Mouse (Mus musculus) heart, embryonic 13.5 days (tissue): ENCODE results near the gene Rmi1. TPM values are rescaled to one million over a fixed set of nuclear protein-coding genes. Genes with fewer than 3 reads are reported as not detected.
A peak's percentile ranks its signal among the peaks of the same experiment; 100 is the strongest.
"Not testable (repeated sequence)": the region's sequence is repeated elsewhere in the genome, so short reads cannot be mapped to it uniquely, and the experiment has no call there.

ENCODE experiments used
- ATAC-seq: fragments of 200-750 bp; cut with Nextera tagmentation; 2 replicates; pipeline ENCODE4 v1.8.0; 2017; ENCODE audit warnings: moderate TSS enrichment; ENCODE audit not compliant: insufficient number of reproducible peaks, low FRiP score, low TSS enrichment; ENCODE audit errors: extremely low read depth
- H3K27ac ChIP-seq: fragments of 300-500 bp; sonication (generic); replicated peaks from 2 replicates; pipeline ENCODE4 v1.5.1; 2015; ENCODE audit warnings: moderate library complexity, mild to moderate bottlenecking, inconsistent platforms
- H3K27me3 ChIP-seq: fragments of 300-500 bp; sonication (generic); replicated peaks from 2 replicates; pipeline ENCODE4 v1.6.1; 2015; ENCODE audit warnings: mild to moderate bottlenecking, inconsistent platforms
- H3K36me3 ChIP-seq: fragments of 300-500 bp; sonication (generic); 2 replicates; pipeline ENCODE4 v1.6.1; 2015; ENCODE audit warnings: mild to moderate bottlenecking, inconsistent platforms
- H3K4me1 ChIP-seq: fragments of 300-500 bp; sonication (generic); 2 replicates; pipeline ENCODE4 v1.6.1; 2015; ENCODE audit warnings: inconsistent platforms
- H3K4me2 ChIP-seq: fragments of 300-500 bp; sonication (generic); 2 replicates; pipeline ENCODE4 v1.6.1; 2015; ENCODE audit warnings: inconsistent platforms, mild to moderate bottlenecking, moderate library complexity
- H3K4me3 ChIP-seq: fragments of 300-500 bp; sonication (generic); 2 replicates; pipeline ENCODE4 v1.5.1; 2015; ENCODE audit warnings: moderate library complexity, mild to moderate bottlenecking, inconsistent platforms
- H3K9ac ChIP-seq: fragments of 300-500 bp; sonication (generic); 2 replicates; pipeline ENCODE4 v1.6.1; 2015; ENCODE audit warnings: inconsistent platforms, mild to moderate bottlenecking, moderate library complexity
- H3K9me3 ChIP-seq: fragments of 300-500 bp; sonication (generic); 2 replicates; pipeline ENCODE4 v1.6.1; 2016; ENCODE audit warnings: inconsistent platforms
- WGBS: fragments of 180-500 bp; shearing (Covaris S2); methylation state at CpG from one replicate; pipeline ENCODE4 v1.1.7; 2015; ENCODE audit warnings: mixed read lengths; 5-methylcytosine and 5-hydroxymethylcytosine counted together
- polyA plus RNA-seq: library from polyadenylated mRNA; unstranded; fragments of >200 nt; fragmentation: Nextera tagmentation; extraction: Ambion mirVana; gene quantifications from 2 replicates; pipeline ENCODE4 v1.2.1, GENCODE M21; 2015

The Rmi1 gene
- polyA plus RNA-seq: 17.0 and 18.5 TPM in 2 replicates

GRCm38 (mm10) chr13:58402003-58402743, at the start of gene Rmi1:
TSS of gene Rmi1 (plus strand) at chr13:58402248.
- Histone ChIP-seq H3K9ac (peak within 1 kb of the TSS; percentile 100), H3K4me2 (peak within 1 kb of the TSS; percentile 81), H3K27ac (peak within 1 kb of the TSS; percentile 99), H3K4me1 (peaks cover 24% of the 10 kb centered on the region), H3K4me3 (peak within 1 kb of the TSS; percentile 96), H3K36me3 (peaks cover 26% of the 10 kb centered on the region), H3K9me3 (no peaks in the 10 kb centered on the region), H3K27me3 (no peaks in the 10 kb centered on the region)
- ATAC-seq: peak; percentile 91
- WGBS: under 1% methylated on average over 77 of the region's 91 CpGs

GRCm38 (mm10) chr13:58352996-58353395, 49.1 kb upstream of the Rmi1 start:
- no peak overlapping the region for H3K4me2 ChIP-seq
- H3K36me3 ChIP-seq: no peaks in the 10 kb centered on the region
- peaks cover 7% of the 10 kb centered on the region for H3K27me3 ChIP-seq
- no peak for ATAC-seq
- no peak overlapping the region for H3K4me3 ChIP-seq
- H3K9me3 ChIP-seq: no peaks in the 10 kb centered on the region
- no peak overlapping the region for H3K9ac ChIP-seq
- no peak overlapping the region for H3K27ac ChIP-seq
- H3K4me1 ChIP-seq: no peaks in the 10 kb centered on the region

GRCm38 (mm10) chr13:58358629-58359303, 43.3 kb upstream of the Rmi1 start, which contains the start of gene Kif27:
TSS of gene Kif27 (minus strand) at chr13:58359122.
- Histone ChIP-seq H3K4me1 (0 out of 2 replicates have a peak, but pooled peaks cover 3% of the 10 kb centered on the region), H3K9ac (peak within 1 kb of the TSS; percentile 84), H3K27me3 (peaks cover 8% of the 10 kb centered on the region), H3K27ac (0 out of 2 replicates have a peak within 1 kb of the TSS, but pooled peaks have one; percentile 24), H3K9me3 (no peaks in the 10 kb centered on the region), H3K36me3 (no peaks in the 10 kb centered on the region), H3K4me3 (peak within 1 kb of the TSS; percentile 76), H3K4me2 (peak within 1 kb of the TSS; percentile 98)
- WGBS: under 1% methylated on average over 81 of the region's 85 CpGs
- ATAC-seq: peak; percentile 98

GRCm38 (mm10) chr13:58359304-58359653, 42.8 kb upstream of the Rmi1 start:
- peaks cover 8% of the 10 kb centered on the region for H3K27me3 ChIP-seq
- H3K27ac ChIP-seq: 0 out of 2 replicates have a peak overlapping the region, but pooled peaks have one; percentile 24
- 11% methylated on average over 7 of the region's 7 CpGs for WGBS
- peak overlapping the region; percentile 76 for H3K4me3 ChIP-seq
- H3K4me2 ChIP-seq: peak overlapping the region; percentile 98
- H3K9me3 ChIP-seq: no peaks in the 10 kb centered on the region
- H3K36me3 ChIP-seq: no peaks in the 10 kb centered on the region
- H3K9ac ChIP-seq: peak overlapping the region; percentile 84
- 0 out of 2 replicates have a peak, but pooled peaks cover 3% of the 10 kb centered on the region for H3K4me1 ChIP-seq
- no peak for ATAC-seq

GRCm38 (mm10) chr13:58364353-58365175, 37.5 kb upstream of the Rmi1 start:
- Histone ChIP-seq H3K4me3 (no peak overlapping the region), H3K36me3 (no peaks in the 10 kb centered on the region), H3K4me1 (no peaks in the 10 kb centered on the region), H3K4me2 (no peak overlapping the region), H3K9ac (no peak overlapping the region), H3K9me3 (no peaks in the 10 kb centered on the region), H3K27ac (no peak overlapping the region), H3K27me3 (no peaks in the 10 kb centered on the region)
- 69% methylated on average over 8 of the region's 8 CpGs for WGBS
- ATAC-seq: no peak

GRCm38 (mm10) chr13:58365179-58365578, 36.9 kb upstream of the Rmi1 start:
- not testable (repeated sequence) for H3K4me2 ChIP-seq, H3K9me3 ChIP-seq, H3K4me3 ChIP-seq, ATAC-seq, H3K4me1 ChIP-seq, H3K27ac ChIP-seq, H3K27me3 ChIP-seq, H3K9ac ChIP-seq, H3K36me3 ChIP-seq
- 74% methylated on average over 8 of the region's 8 CpGs for WGBS

GRCm38 (mm10) chr13:58366373-58366772, 35.7 kb upstream of the Rmi1 start:
- H3K27ac ChIP-seq: no peak overlapping the region
- 82% methylated on average over 3 of the region's 3 CpGs for WGBS
- H3K9ac ChIP-seq: no peak overlapping the region
- ATAC-seq: no peak
- no peak overlapping the region for H3K4me3 ChIP-seq
- H3K9me3 ChIP-seq: no peaks in the 10 kb centered on the region
- H3K27me3 ChIP-seq: no peaks in the 10 kb centered on the region
- H3K36me3 ChIP-seq: no peaks in the 10 kb centered on the region
- no peak overlapping the region for H3K4me2 ChIP-seq
- H3K4me1 ChIP-seq: no peaks in the 10 kb centered on the region

GRCm38 (mm10) chr13:58367641-58368040, 34.4 kb upstream of the Rmi1 start:
- Histone ChIP-seq H3K9ac (no peak overlapping the region), H3K27me3 (no peaks in the 10 kb centered on the region), H3K4me3 (no peak overlapping the region), H3K36me3 (no peaks in the 10 kb centered on the region), H3K9me3 (no peaks in the 10 kb centered on the region), H3K27ac (no peak overlapping the region), H3K4me1 (no peaks in the 10 kb centered on the region), H3K4me2 (no peak overlapping the region)
- ATAC-seq: no peak
- WGBS: 62% methylated on average over 1 of the region's 1 CpGs

- H3K27ac ChIP-seq: no peak overlapping the region
- no peak for ATAC-seq
Observed at GRCm38 (mm10) chr13:58368835-58369234, 33.2 kb upstream of the Rmi1 start.

GRCm38 (mm10) chr13:58372278-58373152, 29.5 kb upstream of the Rmi1 start:
- Histone ChIP-seq H3K4me3 (no peak overlapping the region), H3K36me3 (no peaks in the 10 kb centered on the region), H3K4me2 (no peak overlapping the region), H3K9ac (no peak overlapping the region), H3K27me3 (no peaks in the 10 kb centered on the region), H3K4me1 (no peaks in the 10 kb centered on the region), H3K9me3 (no peaks in the 10 kb centered on the region; the same call in 1 of the 2 replicates), H3K27ac (no peak overlapping the region)
- ATAC-seq: no peak
- WGBS: 71% methylated on average over 5 of the region's 5 CpGs

More at GRCm38 (mm10) chr13:58368835-58369234, 33.2 kb upstream of the Rmi1 start:
- no peak overlapping the region for H3K4me2 ChIP-seq
- no peaks in the 10 kb centered on the region for H3K9me3 ChIP-seq
- no peaks in the 10 kb centered on the region for H3K36me3 ChIP-seq
- WGBS: 63% methylated on average over 4 of the region's 4 CpGs
- no peaks in the 10 kb centered on the region for H3K4me1 ChIP-seq
- H3K9ac ChIP-seq: no peak overlapping the region
- no peak overlapping the region for H3K4me3 ChIP-seq
- no peaks in the 10 kb centered on the region for H3K27me3 ChIP-seq
